Mouse (Mus musculus) CD4-positive helper T cell, adult 2 months (primary cell): Measurements from ENCODE around the gene Ccdc61.
"Not testable (repeated sequence)": the region's sequence is repeated elsewhere in the genome, so short reads cannot be mapped to it uniquely, and the experiment has no call there.

Experiments
- DNase-seq: peaks from one replicate; pipeline ENCODE4 v3.0.0-alpha.2; 2012; ENCODE audit warnings: low read depth, missing footprints, low spot score

Ccdc61 gene

GRCm38 (mm10) chr7:18916254-18916653 lies 6.0 kb upstream of the Ccdc61 start:
- DNase-seq = no peak

DNA sequence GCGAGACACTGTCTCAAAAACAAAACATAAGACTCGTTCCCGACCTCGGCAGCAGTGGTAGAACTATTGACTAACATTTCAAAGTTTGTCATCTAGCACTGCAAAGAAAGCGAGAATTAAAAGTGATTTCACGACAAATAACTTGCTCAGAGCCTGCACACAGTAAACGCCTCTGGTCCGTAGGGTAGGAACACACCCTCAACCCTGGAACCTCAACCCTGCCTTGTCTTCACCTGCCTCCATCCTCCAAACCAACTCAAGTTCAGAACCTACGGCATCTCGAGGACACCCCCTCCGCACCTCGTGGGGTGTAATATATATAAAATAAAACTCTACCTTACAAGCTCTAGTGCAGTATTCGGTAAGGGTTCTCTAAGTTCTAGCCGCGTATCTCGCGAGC lies 418 bp downstream of the Ccdc61 start:
- DNase-seq = no peak

DNA sequence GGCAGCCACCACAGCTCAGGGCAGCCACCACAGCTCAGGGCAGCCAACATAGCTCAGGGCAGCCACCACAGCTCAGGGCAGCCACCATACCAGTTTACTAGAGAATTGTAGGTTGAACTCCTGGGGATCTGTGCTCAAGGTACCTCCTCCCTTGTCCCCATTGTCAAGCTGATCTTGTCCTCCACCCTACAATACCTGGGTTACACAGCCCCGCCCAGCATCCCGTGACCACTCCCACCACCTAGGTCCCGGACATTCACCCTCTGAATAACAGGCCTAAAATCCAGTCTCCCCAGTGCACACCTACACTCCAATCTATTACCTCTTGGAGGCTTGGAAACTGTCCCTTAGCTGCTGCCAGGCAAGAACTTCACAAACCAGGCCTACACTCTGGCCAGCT lies 5.2 kb downstream of the Ccdc61 start:
- no peak for DNase-seq

- DNase-seq = no peak
Observed at GRCm38 (mm10) chr7:18902486-18902885, 7.7 kb downstream of the Ccdc61 start.

DNA sequence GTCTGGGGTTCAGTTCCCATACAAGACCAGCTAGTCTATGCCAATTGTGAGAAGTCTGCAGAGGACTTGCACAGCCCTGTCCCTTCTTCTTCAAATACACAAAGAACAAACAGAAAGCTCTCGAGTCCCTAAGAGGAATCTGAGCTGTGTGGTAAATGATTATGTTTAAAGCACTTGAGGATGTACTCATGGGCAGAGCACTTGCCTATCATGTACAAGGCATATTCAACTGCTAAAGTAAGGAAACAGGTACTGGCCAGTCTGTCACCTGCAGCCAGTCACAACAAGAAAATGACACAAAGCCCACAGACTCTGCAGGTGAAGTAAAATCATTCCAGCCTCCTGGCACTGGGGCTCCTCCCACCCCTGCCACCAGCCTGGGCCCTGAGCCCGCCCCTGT lies 9.7 kb downstream of the Ccdc61 start:
- no peak for DNase-seq

DNA sequence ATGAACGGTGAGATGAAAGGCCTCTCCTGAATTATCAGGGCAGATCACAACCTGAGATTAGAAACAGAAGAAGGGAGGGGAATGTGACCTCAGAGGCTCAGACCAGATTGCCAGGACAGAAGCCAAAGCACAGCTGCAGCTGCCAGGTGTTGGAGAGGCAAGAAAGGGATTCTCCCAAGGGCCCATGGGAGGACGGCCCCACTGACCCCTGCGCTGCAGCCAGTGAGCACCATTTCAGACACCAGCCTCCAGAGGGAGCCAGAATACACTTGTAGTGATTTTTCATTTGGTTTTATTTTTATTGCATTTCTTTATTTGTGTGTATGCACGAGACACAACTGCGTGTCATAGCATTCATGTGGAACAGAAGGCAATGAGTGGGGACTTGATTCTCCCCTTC lies 13.7 kb downstream of the Ccdc61 start:
- DNase-seq = no peak

GRCm38 (mm10) chr7:18893651-18894430 lies 16.4 kb downstream of the Ccdc61 start:
- DNase-seq = peak; percentile 50

DNA sequence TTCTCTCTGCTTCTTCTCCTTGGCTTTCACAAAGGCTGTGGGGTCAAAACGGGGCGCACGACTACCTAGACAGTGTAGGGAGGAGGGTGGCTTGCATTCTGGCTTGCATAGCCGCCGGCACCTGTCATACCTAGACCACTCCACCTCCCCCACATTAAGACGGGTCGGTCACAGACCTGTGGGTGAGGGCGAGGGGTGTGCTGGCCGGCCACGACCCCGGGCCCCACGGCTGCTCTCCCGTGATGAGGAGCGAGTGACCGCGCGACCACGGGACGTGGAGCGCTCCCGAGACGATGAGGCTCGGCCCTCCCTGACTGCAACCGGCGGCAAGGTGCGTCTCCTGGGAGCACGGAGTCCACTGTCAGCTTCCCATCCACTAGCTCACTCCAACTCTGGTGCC lies 17.2 kb downstream of the Ccdc61 start:
- no peak for DNase-seq

DNA sequence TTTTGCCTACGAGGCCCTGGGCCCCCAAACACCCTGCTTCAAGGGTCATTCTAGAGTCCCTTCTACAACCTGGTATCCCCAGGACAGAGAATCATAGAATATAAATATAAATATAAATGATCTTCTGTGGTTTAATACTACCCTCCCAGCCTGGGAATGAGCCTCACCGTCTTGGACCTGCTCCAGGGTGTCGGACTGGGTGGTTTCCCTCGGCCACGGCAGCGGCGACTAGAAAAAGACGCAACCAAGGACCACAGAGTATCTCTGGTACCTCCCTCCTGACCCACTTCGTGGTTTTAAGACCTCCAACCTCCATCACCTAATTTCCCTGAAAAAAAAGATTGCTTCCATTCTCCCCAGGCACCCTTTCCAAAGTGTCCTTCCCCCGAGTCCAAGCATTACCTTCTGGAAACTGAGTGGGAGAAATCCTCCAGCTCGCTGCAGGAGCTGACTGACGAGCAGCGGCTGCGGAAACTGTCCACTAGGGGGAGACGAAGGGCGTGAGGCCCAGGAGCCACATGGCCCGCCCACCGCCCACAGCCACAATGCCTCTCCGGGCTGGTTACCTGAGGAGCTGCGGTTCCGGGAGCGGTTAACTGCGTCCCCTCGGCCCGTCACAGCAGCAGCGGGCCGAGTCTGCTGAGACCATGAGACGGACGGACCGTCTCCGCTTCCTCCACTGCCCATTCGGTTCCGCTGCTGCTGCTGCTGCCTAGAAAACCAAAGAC lies 18.2 kb downstream of the Ccdc61 start:
- peak; percentile 85 for DNase-seq

DNA sequence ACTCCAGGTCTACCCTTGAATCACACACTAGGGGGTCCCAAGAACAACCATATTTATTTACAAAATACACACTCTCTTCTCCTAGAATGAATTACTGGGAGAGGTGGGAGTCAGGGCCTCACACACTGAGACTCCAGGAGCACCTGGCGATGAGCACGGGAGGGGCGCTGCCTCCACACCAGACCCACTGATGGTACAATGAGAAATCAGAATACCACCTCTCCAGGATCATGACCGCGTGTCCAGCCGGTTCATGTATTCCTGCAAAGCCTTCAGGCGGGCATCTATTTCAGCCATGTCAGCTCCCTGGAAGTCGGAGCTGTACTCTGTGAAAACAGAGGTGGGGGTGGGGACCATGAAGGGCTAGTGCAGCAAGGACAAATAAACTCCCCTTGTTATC lies 19.4 kb downstream of the Ccdc61 start:
- no peak for DNase-seq

DNA sequence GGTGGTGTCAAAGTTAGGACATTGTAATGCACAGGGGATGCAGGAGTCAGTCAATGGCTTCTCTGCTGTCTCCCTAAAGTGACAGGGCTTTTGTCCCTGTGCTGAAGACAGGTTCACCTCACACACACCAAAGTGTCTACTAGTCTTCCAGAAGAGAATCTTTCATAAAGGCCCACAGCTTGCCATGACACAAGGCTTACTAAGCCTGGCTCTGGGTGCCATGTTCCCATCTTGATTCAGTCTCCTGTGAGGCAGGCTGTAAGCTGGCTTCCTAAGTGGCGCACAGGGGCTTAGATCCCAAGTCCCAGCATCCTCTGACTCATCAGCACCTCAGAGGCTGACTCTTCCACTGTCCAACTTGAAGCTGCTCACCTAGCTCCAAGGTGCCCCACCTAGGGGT lies 23.3 kb downstream of the Ccdc61 start:
- DNase-seq = no peak

- no peak for DNase-seq
Observed at GRCm38 (mm10) chr7:18884745-18885422, 25.3 kb downstream of the Ccdc61 start.

DNA sequence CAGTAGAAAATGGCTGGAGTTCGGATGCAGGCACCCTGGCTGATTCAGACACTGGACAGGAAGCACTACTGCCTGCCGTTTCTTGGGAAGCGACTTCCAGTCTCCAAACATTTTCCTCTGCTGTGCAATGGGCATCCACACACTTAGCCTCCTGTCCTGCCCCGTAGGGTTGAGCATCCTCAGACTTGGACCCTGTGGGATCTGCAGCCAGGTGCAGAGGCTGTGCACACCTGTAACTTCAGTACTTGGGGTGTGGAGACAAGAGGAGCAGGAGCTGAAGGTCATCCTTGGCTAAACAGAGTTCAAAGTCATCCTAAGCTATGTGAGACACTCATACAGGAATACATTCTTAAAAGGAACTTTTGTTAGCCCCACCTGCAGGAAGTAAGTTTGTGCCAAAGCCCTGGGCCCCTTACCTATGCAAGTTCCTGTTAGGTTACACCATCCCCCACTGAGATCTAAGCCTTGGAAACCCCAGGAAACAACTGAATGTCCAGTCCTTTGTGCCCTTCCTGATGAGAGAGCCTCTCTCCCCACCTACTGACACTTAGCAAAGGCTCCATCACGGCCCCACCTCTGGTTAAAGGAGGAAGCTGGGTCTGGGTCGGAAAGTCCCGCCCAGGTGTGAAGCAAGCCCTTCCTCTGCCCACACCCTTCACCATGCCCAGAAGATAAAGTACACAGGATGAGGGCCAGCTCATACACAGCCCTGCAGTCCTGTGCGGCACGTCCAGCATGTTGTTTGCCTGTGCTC lies 26.0 kb downstream of the Ccdc61 start:
- peak; percentile 65 for DNase-seq

DNA sequence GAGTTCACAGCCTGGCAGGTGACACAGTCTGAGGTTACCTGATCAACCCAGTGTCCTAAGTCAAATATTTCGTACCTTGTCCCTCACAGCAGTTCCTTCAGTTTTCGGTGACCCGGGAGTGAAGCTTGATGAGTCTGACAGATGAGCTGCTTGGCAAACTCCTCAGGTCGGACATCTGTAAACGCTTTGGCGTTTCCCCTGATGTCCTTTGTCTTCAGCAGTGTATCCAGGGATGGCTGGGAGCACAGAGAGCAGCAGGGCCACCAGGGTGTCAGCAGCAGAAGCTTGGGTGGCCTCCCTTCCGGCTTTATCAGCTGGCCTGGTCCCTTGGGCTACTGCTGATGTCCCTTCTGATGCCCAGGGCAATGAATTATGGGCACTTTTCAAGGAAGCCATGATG lies 31.5 kb downstream of the Ccdc61 start:
- DNase-seq = no peak

DNA sequence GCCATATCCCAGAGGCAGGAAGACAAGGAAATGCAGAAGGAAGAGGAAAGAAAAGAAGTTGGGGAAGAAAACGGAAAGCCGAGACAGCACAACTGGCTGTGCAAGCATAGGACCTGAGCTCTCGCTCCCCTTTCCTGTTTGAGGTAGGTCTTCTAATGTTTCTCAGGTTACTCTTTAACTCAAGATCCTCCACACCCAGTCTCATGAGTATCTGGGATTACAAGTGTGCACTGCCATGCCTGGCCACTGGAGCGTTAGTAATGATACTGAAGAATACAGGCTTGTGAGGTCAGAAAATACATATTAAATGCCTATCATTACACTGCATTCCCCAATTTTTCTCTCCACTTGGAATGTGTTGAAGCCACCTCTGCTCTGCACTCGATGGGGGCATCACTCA lies 34.8 kb downstream of the Ccdc61 start:
- no peak for DNase-seq

GRCm38 (mm10) chr7:18873253-18873652 lies 37.0 kb downstream of the Ccdc61 start:
- peak; percentile 84 for DNase-seq

DNA sequence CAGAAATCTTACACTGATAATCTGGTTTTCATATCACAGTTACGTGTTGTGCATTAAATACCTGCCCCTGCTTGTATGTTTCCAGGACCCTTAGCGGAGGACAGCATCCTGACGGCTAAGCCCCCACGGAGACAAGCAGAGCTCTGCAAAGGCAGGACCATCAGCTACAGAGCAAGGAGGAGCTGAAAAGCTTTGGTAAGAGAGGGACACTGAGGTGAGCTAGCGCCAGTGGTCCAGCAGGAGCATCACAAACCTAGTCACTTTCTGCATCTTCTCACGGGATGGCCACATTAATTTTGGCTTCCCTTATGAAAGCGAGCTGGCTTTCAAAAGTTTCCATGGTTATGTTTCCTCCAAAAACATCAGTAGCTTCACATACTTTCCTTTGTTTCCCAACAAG lies 37.4 kb downstream of the Ccdc61 start:
- DNase-seq = no peak

- DNase-seq = no peak
Observed at GRCm38 (mm10) chr7:18872014-18872802, 38.0 kb downstream of the Ccdc61 start.

DNA sequence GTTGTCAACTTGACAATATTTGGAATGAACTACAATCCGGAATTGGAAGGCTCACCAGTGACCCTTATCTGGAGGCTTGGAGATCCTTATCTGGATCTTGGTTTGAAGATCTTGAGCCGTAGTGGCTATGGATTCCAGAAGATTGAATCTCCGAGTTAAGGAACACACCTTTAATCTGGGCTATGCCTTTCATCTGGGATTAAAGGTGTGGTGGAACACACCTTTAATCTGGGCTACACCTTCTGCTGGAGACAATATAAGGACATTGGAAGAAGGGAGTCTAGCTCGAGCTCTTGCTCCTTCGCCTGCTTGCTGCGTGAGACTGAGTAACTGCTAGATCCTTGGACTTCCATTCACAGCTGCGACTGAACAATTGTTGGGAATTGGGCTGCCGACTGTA lies 39.2 kb downstream of the Ccdc61 start, which contains the start of gene Pglyrp1:
Pglyrp1 (plus strand) TSS at position 301 of the 400 bp plus-strand sequence.
- not testable (repeated sequence) for DNase-seq

- DNase-seq = no peak
Observed at GRCm38 (mm10) chr7:18868491-18868890, 41.7 kb downstream of the Ccdc61 start.

GRCm38 (mm10) chr7:18862801-18863200 lies 47.4 kb downstream of the Ccdc61 start:
- DNase-seq = no peak
